Mouse (Mus musculus) embryo, embryonic 11.5 days (tissue): ENCODE measurements around the gene Amy2a4.
"Not testable (repeated sequence)": the region's sequence is repeated elsewhere in the genome, so short reads cannot be mapped to it uniquely, and the experiment has no call there.

Source experiments
- DNase-seq: peaks from one replicate; pipeline ENCODE4 v3.0.0-alpha.2; 2012; ENCODE audit warnings: low read depth, low spot score

Gene Amy2a4

DNA sequence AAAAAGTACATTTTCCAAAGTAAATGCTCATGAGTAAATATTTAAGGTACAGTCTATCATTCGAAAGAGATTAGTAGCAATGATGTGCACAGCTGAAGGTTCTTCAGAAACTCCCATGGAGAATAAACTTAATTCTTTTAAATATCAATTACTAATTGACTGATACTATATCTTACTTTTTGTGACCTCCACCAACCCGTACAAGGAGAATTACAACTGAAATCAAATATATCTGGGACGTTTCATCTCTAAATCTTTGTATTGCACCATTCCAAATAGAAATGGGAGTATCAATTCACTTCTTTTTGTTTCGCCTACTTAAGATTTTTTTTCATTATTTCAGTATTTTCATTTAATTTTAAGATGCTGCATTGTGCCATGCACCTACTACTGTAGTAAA is at the start of gene Amy2a4:
Gene Amy2a4, minus strand, starts transcription at position 101 of the 400 bp plus-strand sequence.
- not testable (repeated sequence) for DNase-seq

DNA sequence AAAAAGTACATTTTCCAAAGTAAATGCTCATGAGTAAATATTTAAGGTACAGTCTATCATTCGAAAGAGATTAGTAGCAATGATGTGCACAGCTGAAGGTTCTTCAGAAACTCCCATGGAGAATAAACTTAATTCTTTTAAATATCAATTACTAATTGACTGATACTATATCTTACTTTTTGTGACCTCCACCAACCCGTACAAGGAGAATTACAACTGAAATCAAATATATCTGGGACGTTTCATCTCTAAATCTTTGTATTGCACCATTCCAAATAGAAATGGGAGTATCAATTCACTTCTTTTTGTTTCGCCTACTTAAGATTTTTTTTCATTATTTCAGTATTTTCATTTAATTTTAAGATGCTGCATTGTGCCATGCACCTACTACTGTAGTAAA is 32.7 kb upstream of the Amy2a4 start, which contains the start of gene Amy2a3:
Gene Amy2a3, minus strand, starts transcription at position 101 of the 400 bp plus-strand sequence.
- DNase-seq: not testable (repeated sequence)

DNA sequence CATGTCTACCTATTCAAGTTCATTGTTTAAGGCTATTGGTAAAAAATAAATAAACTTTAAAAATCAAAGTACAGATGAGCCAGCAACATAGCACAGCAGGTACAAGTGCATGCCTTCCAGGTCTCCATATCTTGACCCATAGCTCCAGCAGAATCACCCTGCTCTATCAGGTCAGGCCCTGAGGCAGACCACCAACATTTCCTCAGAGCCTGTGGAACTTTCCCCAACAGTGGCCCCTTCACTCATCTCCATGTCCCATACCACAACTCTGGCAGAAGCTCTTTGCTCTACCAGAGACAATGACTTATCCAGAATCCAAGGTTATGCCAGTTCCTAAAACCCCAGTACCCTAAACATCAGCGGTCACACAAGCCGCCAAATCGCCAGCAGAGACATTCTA is 21.7 kb upstream of the Amy2a4 start:
- DNase-seq: not testable (repeated sequence)

DNA sequence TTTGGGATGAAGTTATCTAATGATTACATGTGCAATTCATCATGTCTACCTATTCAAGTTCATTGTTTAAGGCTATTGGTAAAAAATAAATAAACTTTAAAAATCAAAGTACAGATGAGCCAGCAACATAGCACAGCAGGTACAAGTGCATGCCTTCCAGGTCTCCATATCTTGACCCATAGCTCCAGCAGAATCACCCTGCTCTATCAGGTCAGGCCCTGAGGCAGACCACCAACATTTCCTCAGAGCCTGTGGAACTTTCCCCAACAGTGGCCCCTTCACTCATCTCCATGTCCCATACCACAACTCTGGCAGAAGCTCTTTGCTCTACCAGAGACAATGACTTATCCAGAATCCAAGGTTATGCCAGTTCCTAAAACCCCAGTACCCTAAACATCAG is 11.0 kb downstream of the Amy2a4 start:
- DNase-seq: not testable (repeated sequence)

DNA sequence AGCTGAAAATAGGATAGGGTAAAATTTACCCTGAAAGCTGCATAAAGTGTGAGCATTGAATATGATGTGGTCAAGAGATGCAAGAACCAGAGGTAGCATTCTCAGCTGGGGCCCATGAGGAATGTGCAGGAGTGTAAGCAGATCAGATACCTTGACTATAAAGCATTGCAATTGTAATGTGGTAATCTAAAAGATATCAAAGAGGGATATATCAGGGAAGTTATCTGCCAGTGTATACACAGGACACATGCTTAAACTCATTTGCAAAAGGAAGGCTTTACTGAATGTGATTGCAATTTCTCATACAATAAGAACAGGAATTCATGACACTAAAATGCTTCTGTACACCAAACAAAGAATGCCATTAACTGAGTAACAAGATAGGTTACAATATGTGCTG is 11.7 kb downstream of the Amy2a4 start:
- not testable (repeated sequence) for DNase-seq

DNA sequence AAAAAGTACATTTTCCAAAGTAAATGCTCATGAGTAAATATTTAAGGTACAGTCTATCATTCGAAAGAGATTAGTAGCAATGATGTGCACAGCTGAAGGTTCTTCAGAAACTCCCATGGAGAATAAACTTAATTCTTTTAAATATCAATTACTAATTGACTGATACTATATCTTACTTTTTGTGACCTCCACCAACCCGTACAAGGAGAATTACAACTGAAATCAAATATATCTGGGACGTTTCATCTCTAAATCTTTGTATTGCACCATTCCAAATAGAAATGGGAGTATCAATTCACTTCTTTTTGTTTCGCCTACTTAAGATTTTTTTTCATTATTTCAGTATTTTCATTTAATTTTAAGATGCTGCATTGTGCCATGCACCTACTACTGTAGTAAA is 32.5 kb downstream of the Amy2a4 start, which contains the start of gene Amy2a5:
Gene Amy2a5, minus strand, starts transcription at position 101 of the 400 bp plus-strand sequence.
- DNase-seq: not testable (repeated sequence)
